Comparison of ENCODE assay signal across 26 mouse cellular contexts in the genomic region with DNA sequence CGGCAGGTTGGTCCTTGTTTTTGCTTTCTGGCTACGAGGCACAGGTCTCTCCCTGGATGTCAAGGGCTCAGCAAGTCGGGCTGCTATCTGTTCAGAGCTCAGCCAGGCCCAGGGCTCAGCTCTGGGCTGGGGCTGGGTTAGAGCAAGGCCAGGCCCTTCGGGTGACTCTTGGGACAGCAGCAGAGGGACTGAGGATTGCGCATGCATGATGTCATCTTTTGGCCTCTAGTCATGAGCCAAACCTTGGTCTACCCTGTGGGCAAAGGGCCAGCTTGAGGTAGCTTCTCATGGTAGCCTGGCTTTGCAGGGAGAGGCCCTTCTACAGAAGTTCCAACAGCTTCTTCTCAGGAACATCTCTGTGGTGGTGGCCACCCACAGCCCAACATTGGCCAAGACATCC. TPM values are rescaled to one million over a fixed set of nuclear protein-coding genes. Genes with fewer than 3 reads are reported as not detected.
DNase-seq lines count a peak whose midpoint lies in the region; ATAC-seq and TF ChIP-seq lines count a peak whose summit lies in the region.
"Had no signal": no experiment of that assay in that cellular context is flagged by ENCODE, and none has a peak within 500 bp of the region (broad histone marks: within the 10 kb centered on the region; RNA-seq: fewer than 3 reads in every experiment).

No protein-coding gene starts in this region.

- 75% methylated on average over 5 of the region's 5 CpGs for WGBS in liver, postnatal 0 days (ENCODE audit: insufficient replicate concordance)
- 69% methylated on average over 5 of the region's 5 CpGs for WGBS in liver, embryonic 11.5 days
- WGBS in forebrain, embryonic 13.5 days = 90% methylated on average over 5 of the region's 5 CpGs

- H3K27ac ChIP-seq in liver, postnatal 0 days (ENCODE audit: low read depth) = no peak overlapping the region
- no peak overlapping the region for H3K27ac ChIP-seq in liver, embryonic 11.5 days (ENCODE audit: low read depth, low read length)
- H3K27ac ChIP-seq in forebrain, embryonic 13.5 days = no peak overlapping the region
- H3K27ac ChIP-seq: embryonic facial prominence, embryonic 10.5 days; gastrocnemius, adult 2 months; heart, embryonic 15.5 days; hindbrain, embryonic 12.5 days; limb, embryonic 12.5 days; liver, embryonic 13.5 days; lung, embryonic 15.5 days; midbrain, embryonic 10.5 days had no signal

- no peak for TF ChIP-seq EP300 in liver, postnatal 0 days (IDR thresholded peaks at IDR 0.05; ENCODE audit: low read depth)

- H3K36me3 ChIP-seq in liver, postnatal 0 days (replicated peaks; ENCODE audit: insufficient read depth, low read length) = no peaks in the 10 kb centered on the region
- no peaks in the 10 kb centered on the region for H3K36me3 ChIP-seq in liver, embryonic 11.5 days (ENCODE audit: control insufficient read depth, insufficient read depth, low read length)
- no peaks in the 10 kb centered on the region for H3K36me3 ChIP-seq in forebrain, embryonic 13.5 days (ENCODE audit: poor library complexity, severe bottlenecking)
- H3K36me3 ChIP-seq: embryonic facial prominence, embryonic 10.5 days; G1E; heart, embryonic 15.5 days; hindbrain, embryonic 12.5 days; limb, embryonic 12.5 days; liver, embryonic 13.5 days; lung, embryonic 15.5 days; midbrain, embryonic 10.5 days had no signal

- no peak overlapping the region for H3K4me3 ChIP-seq in liver, postnatal 0 days (ENCODE audit: low read depth, low read length)
- no peak overlapping the region for H3K4me3 ChIP-seq in liver, embryonic 11.5 days (ENCODE audit: low read depth, low read length)
- H3K4me3 ChIP-seq in forebrain, embryonic 13.5 days = no peak overlapping the region
- H3K4me3 ChIP-seq: embryonic facial prominence, embryonic 10.5 days; gastrocnemius, adult 2 months; heart, embryonic 15.5 days; hindbrain, embryonic 12.5 days; limb, embryonic 12.5 days; liver, embryonic 13.5 days; lung, embryonic 15.5 days; midbrain, embryonic 10.5 days had no signal

- no peaks in the 10 kb centered on the region for H3K27me3 ChIP-seq in liver, postnatal 0 days (ENCODE audit: insufficient read depth, low read length)
- H3K27me3 ChIP-seq in liver, embryonic 11.5 days (replicated peaks; ENCODE audit: control insufficient read depth, insufficient read depth, low read length) = no peaks in the 10 kb centered on the region
- H3K27me3 ChIP-seq in forebrain, embryonic 13.5 days = no peaks in the 10 kb centered on the region
- H3K27me3 ChIP-seq: heart, embryonic 15.5 days; hindbrain, embryonic 12.5 days; limb, embryonic 12.5 days; liver, embryonic 13.5 days; lung, embryonic 15.5 days had no signal

- DNase-seq in adrenal gland, adult (ENCODE audit: inconsistent age in 2 of 2, low spot score in 1 of 2) = peak; percentile 78 to 92
- DNase-seq in adrenal gland, postnatal 4 days (ENCODE audit: low spot score in 2 of 2) = no peak
- DNase-seq in liver, postnatal 0 days = peak; percentile 45
- no peak for DNase-seq in liver, embryonic 11.5 days (ENCODE audit: low spot score)
- peak; percentile 13 for DNase-seq in adipocyte (ENCODE audit: low spot score)
- peak; percentile 72 to 84 for DNase-seq in adrenal gland, postnatal 36 days
- no peak for DNase-seq in kidney, postnatal 36 days
- DNase-seq: cerebellum, adult 8-10 months; gastrocnemius, adult 2 months; heart, adult 18-20 months; kidney, adult 8-10 months; layer of hippocampus, adult 9-11 months; liver, embryonic 13.5 days; retina, postnatal 1 day; right cerebral cortex, postnatal 4 days had no signal

- peak; percentile 71 for ATAC-seq in liver, postnatal 0 days
- ATAC-seq in liver, embryonic 11.5 days (replicated peaks; ENCODE audit: low FRiP score) = no peak
- ATAC-seq in forebrain, embryonic 13.5 days = no peak
- ATAC-seq: CD4-positive, CD25-positive, alpha-beta regulatory T cell, adult 4 months; inflammation-experienced regulatory T-cells, adult 6 months had no signal

- H3K4me2 ChIP-seq in liver, postnatal 0 days (ENCODE audit: low read depth, low read length) = no peak overlapping the region
- no peak overlapping the region for H3K4me2 ChIP-seq in liver, embryonic 11.5 days
- H3K4me2 ChIP-seq in forebrain, embryonic 13.5 days = no peak overlapping the region
- H3K4me2 ChIP-seq: heart, embryonic 15.5 days; hindbrain, embryonic 12.5 days; limb, embryonic 12.5 days; liver, embryonic 13.5 days; lung, embryonic 15.5 days had no signal

- no peak overlapping the region for H3K9ac ChIP-seq in liver, postnatal 0 days (replicated peaks)
- H3K9ac ChIP-seq in liver, embryonic 11.5 days (ENCODE audit: low read depth, low read length) = no peak overlapping the region
- H3K9ac ChIP-seq in forebrain, embryonic 13.5 days = no peak overlapping the region
- H3K9ac ChIP-seq: heart, embryonic 15.5 days; hindbrain, embryonic 12.5 days; limb, embryonic 12.5 days; liver, embryonic 13.5 days; lung, embryonic 15.5 days had no signal

- H3K4me1 ChIP-seq in liver, postnatal 0 days (ENCODE audit: insufficient read depth) = peaks cover 14% of the 10 kb centered on the region
- H3K4me1 ChIP-seq in liver, embryonic 11.5 days (replicated peaks; ENCODE audit: control insufficient read depth, insufficient read depth, low read length) = no peaks in the 10 kb centered on the region
- no peaks in the 10 kb centered on the region for H3K4me1 ChIP-seq in forebrain, embryonic 13.5 days
- H3K4me1 ChIP-seq: heart, embryonic 15.5 days; hindbrain, embryonic 12.5 days; liver, embryonic 13.5 days; lung, embryonic 15.5 days had no signal

- H3K9me3 ChIP-seq in liver, postnatal 0 days (ENCODE audit: low read length) = no peaks in the 10 kb centered on the region
- H3K9me3 ChIP-seq in liver, embryonic 11.5 days (ENCODE audit: control insufficient read depth, low read length) = no peaks in the 10 kb centered on the region
- no peaks in the 10 kb centered on the region for H3K9me3 ChIP-seq in forebrain, embryonic 13.5 days (replicated peaks)
- H3K9me3 ChIP-seq: embryonic facial prominence, embryonic 10.5 days; G1E; heart, embryonic 15.5 days; hindbrain, embryonic 12.5 days; limb, embryonic 12.5 days; liver, embryonic 13.5 days; lung, embryonic 15.5 days had no signal

- TF ChIP-seq CTCF in liver, postnatal 0 days (IDR thresholded peaks at IDR 0.05; ENCODE audit: low read depth) = no peak

RNA-seq across cellular contexts. Expression of gene Pld4, which starts 3.7 kb away (rescaled TPM):
- total RNA-seq in adrenal gland, postnatal 4 days (2021) = 10 to 100 TPM; 11.8 to 15.2 TPM
- polyA plus RNA-seq in liver, postnatal 0 days (2015; fragmentation: Nextera tagmentation; extraction: Ambion mirVana) = 20.9 and 22.4 TPM in 2 replicates
- polyA plus RNA-seq in liver, embryonic 11.5 days (2014; fragmentation: Nextera tagmentation; extraction: Ambion mirVana) = 6.3 and 7.4 TPM in 2 replicates
- total RNA-seq in adrenal gland, postnatal 36 days (2021) = 10 to 100 TPM in 1 of 2 experiments, 1 to 10 TPM in 1; 7.5 to 11.9 TPM
- 2.9 and 3.8 TPM in 2 replicates for polyA plus RNA-seq in forebrain, embryonic 13.5 days (2015; fragmentation: Nextera tagmentation; extraction: Ambion mirVana)

RNA-seq across cellular contexts. Expression of gene Ahnak2, which starts 38.3 kb away (rescaled TPM):
- total RNA-seq in adrenal gland, postnatal 4 days (2021) = 10 to 100 TPM in 1 of 2 experiments, 1 to 10 TPM in 1; 9.8 to 12.0 TPM
- 0.22 and 0.36 TPM in 2 replicates for polyA plus RNA-seq in liver, postnatal 0 days (2015; fragmentation: Nextera tagmentation; extraction: Ambion mirVana)
- 0.23 and 0.34 TPM in 2 replicates for polyA plus RNA-seq in liver, embryonic 11.5 days (2014; fragmentation: Nextera tagmentation; extraction: Ambion mirVana)
- 1 to 10 TPM; 7.5 to 7.7 TPM for total RNA-seq in adrenal gland, postnatal 36 days (2021)
- polyA plus RNA-seq in forebrain, embryonic 13.5 days (2015; fragmentation: Nextera tagmentation; extraction: Ambion mirVana) = 0.25 and 0.35 TPM in 2 replicates
- total RNA-seq: common myeloid progenitor, adult 5-6 weeks had no signal
- polyA plus RNA-seq: CD4-positive, CD25-positive, alpha-beta regulatory T cell, adult 4 months; inflammation-experienced regulatory T-cells, adult 6 months had no signal

RNA-seq across cellular contexts. Expression of gene Cep170b, which starts 43.9 kb away (rescaled TPM):
- 10 to 100 TPM; 49.2 to 56.6 TPM for total RNA-seq in adrenal gland, postnatal 4 days (2021)
- polyA plus RNA-seq in liver, postnatal 0 days (2015; fragmentation: Nextera tagmentation; extraction: Ambion mirVana) = 4.0 and 4.8 TPM in 2 replicates
- polyA plus RNA-seq in liver, embryonic 11.5 days (2014; fragmentation: Nextera tagmentation; extraction: Ambion mirVana) = 7.9 and 8.0 TPM in 2 replicates
- total RNA-seq in adrenal gland, postnatal 36 days (2021) = 10 to 100 TPM; 41.5 to 48.8 TPM
- polyA plus RNA-seq in forebrain, embryonic 13.5 days (2015; fragmentation: Nextera tagmentation; extraction: Ambion mirVana) = 11.0 and 13.1 TPM in 2 replicates
- polyA plus RNA-seq: G1E had no signal

RNA-seq across cellular contexts. Expression of gene Clba1, which starts 44.6 kb away (rescaled TPM):
- total RNA-seq in adrenal gland, postnatal 4 days (2021) = 1 to 10 TPM; 8.2 to 10.0 TPM
- 0.69 TPM in 2 replicates for polyA plus RNA-seq in liver, postnatal 0 days (2015; fragmentation: Nextera tagmentation; extraction: Ambion mirVana)
- 2.2 and 2.5 TPM in 2 replicates for polyA plus RNA-seq in liver, embryonic 11.5 days (2014; fragmentation: Nextera tagmentation; extraction: Ambion mirVana)
- total RNA-seq in adrenal gland, postnatal 36 days (2021) = 10 to 100 TPM; 10.0 to 12.0 TPM
- polyA plus RNA-seq in forebrain, embryonic 13.5 days (2015; fragmentation: Nextera tagmentation; extraction: Ambion mirVana) = 12.6 and 15.2 TPM in 2 replicates

Comparison
In these comparisons a context has a peak if more than half of its experiments do, and no peak if none do; other contexts are left out.
1. DNase-seq: peak in adrenal gland, adult (2 of 2), liver, postnatal 0 days (single experiment), adipocyte (single experiment) and adrenal gland, postnatal 36 days (2 of 2); none in adrenal gland, postnatal 4 days (0 of 2), liver, embryonic 11.5 days (single experiment) and kidney, postnatal 36 days (0 of 2).